Mouse (Mus musculus) CD4-positive helper T cell, adult 2 months (primary cell): ENCODE measurements around the gene Ylpm1.

Source experiments
- DNase-seq: peaks from one replicate; pipeline ENCODE4 v3.0.0-alpha.2; 2012; ENCODE audit warnings: low read depth, missing footprints, low spot score

The Ylpm1 gene

GRCm38 (mm10) chr12:85110011-85110697 is 114.0 kb downstream of the Ylpm1 start:
- peak; percentile 24 for DNase-seq

- DNase-seq = peak; percentile 87
Measured at GRCm38 (mm10) chr12:85110698-85111592, 114.8 kb downstream of the Ylpm1 start, which contains the start of the genes Prox2 and Dlst. Gene Prox2 (minus strand): TSS chr12:85110759. Gene Dlst (plus strand): TSS chr12:85110833.

GRCm38 (mm10) chr12:85112550-85113251 is 116.6 kb downstream of the Ylpm1 start:
- no peak for DNase-seq

DNA sequence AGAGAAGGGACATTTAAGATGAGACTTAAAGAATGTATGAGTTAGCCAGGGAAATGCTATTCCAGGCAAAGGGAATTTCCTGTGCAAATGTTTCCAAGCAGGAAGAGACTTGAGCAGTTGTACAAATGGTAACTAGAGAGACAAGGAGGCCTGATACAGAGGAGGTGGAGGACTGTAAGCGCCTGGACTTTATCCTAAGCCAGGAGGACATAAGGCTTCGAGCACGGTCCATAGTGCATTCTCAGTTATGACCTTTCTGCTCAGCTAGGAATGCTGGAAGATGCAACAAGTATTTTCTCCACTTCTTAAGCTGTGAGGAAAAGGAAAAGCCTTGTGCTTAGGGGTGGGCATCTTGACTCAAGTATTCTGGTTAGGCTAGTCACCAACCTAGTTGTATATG is 117.2 kb downstream of the Ylpm1 start:
- no peak for DNase-seq

- DNase-seq = no peak
Measured at GRCm38 (mm10) chr12:85113917-85114316, 117.8 kb downstream of the Ylpm1 start.

- no peak for DNase-seq
Measured at GRCm38 (mm10) chr12:85115678-85116077, 119.6 kb downstream of the Ylpm1 start.
